Mouse (Mus musculus): ENCODE results near the gene Maml1. TPM values are rescaled to one million over a fixed set of nuclear protein-coding genes. Genes with fewer than 3 reads are reported as not detected.

Gene Maml1
- polyA plus RNA-seq, 2 experiments from 2014 or later: 3.9 to 6.4 TPM

DNA sequence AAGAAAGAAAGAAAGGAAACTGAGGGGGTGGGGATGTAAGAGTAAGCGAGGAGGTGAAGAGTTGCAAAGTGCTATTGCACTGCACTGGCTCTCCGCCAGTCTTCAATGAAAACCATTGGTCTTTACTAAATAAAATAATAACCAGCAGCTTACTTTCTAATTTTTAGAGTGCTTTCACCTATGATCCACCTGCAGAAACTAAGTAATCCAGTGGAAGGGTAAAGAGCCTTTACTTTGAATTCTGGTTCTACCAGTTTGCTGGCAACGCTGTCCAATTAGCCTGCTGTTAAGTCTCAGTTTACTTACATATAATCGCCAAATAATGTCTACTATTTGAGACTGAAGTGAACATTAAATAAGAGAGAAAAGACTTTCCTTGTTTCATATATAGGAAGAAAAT, 13.1 kb downstream of the Maml1 start:
- no peak for ATAC-seq

DNA sequence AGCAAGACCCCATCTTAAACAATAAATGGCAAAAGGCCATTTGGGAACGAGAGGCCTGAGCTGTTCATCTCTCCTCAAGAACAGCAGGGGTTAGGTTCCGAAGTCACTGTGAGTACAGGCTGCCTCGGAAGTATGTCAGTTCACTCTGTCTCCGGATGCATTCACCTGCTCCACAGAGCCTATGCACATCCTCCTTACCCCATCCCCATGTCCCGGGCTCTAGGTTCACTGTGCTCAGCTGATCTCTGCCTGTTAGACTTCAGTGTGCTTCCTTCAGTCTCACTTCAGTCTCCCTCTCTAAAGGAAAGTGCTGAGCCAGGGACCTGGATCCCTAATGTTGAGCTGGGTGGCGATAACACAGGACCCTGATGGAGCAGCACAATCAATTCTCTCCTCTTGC, 14.4 kb downstream of the Maml1 start:
- ATAC-seq: no peak

DNA sequence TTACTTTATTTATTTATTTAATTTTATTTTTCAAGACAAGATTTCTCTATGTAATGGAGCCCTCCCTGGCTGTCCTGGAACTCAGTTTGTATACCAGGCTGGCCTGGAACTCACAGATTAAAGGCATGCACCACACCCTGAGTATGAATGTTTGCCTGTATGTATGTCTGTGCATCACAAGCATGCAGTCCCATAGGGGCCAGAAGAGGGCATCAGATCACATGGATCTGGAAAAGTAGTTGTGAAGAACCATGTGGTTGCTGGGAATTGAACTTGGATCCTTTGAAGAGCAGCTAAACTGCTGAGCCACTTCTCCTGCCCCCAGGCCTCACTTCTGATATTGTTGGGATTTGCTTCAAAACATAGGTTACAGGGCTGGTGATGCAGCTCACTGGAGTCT, 15.1 kb downstream of the Maml1 start:
- no peak for ATAC-seq

DNA sequence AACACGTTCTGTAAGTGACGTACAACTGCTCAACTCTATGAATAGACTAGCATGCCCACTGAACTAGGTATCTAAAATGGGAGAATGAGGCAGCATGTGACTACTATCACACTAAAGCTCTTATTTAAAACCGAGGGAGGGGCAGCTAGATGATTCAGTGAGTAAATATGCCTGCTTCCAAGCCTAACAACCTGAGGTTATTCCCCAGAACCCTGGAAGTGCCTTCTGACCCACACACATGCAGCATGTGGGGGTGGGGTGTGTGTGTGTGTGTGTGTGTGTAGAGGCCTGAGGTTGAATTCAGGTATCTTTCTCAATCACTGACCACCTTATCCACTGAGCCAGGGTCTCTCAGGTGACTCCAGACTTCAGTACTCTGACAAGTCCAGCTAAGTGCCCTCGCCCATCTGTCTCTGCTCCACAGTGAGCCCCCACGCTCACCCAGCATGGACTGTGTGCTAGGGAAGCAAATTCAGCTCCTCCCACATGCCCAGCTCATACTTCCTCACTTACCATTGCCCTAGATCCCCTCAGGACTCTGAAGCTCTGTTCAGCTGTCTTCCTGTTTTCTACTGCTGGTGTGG, 16.5 kb downstream of the Maml1 start:
- ATAC-seq: no peak

DNA sequence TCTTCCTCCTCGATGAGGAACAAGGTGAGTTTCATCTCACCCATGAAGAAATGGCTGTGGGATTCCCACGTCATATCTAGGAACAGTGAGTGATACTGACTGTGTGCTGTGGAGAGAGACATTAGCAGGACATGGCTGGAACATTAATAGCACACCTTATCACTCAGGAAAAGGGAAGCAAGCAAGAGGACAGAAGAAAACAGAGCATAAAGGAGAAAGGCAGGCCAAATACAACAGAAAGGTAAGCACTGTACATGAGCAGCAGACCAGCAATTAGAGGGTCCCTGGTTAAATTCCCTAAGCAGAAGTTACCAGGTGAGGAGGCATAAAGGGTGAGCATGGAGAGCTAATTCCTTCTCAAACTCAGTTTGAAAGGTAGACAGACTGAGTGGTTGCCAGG, 17.0 kb downstream of the Maml1 start:
- no peak for ATAC-seq

DNA sequence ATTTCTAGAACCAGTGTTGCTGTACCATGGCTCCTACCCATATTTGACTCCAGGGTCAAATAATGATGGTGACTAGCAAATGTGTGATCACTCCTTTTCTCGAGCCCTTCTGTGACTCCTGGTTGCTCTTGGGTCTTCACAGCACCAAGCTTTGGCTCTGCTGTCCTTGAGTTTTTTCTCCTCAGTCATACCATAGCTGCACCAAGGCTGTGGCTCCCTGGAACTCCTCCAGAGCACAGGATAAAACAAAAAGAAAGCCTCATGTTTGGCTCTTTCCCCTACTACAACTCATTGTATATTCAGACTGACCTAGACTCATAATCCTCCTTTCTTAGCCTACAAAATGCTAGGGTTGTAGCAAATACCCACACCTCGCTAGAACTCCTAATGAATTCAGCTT, 19.3 kb downstream of the Maml1 start:
- no peak for ATAC-seq

DNA sequence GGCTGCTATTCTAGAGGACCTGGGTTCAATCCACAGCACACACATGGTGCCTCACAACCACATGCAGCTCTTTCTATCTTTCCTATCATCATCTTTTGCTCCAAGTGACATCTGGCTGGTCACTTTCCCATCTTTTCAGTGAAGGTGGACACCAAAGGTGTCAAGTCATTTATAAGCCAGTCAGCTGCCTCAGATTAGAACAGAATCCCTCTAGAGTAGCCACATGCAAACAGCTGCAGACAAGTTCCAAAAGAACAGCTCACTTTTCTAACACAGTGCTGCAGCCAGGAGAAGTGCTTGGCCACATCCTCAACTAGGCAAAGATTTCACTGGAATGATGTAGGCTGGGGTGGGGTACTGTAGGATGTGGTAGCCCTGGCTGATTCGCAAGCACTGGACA, 22.2 kb downstream of the Maml1 start:
- no peak for ATAC-seq

DNA sequence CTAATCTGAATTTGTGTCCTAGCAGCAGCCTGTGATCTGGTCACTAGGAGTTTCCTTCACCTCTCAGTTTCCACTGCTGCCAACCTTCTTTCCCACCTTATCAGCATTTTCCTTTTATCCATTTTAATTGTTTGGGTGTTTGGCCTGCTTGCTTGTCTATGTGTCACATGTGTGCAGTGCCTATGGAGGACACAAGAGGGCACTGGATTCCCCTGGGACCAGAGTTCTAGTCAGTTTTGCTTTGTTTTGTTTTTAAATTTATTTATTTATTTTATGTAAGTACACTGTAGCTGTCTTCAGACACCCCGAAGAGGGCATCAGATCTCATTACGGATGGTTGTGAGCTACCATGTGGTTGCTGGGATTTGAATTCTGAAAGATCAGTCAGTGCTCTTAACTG, 22.9 kb downstream of the Maml1 start:
- no peak for ATAC-seq

DNA sequence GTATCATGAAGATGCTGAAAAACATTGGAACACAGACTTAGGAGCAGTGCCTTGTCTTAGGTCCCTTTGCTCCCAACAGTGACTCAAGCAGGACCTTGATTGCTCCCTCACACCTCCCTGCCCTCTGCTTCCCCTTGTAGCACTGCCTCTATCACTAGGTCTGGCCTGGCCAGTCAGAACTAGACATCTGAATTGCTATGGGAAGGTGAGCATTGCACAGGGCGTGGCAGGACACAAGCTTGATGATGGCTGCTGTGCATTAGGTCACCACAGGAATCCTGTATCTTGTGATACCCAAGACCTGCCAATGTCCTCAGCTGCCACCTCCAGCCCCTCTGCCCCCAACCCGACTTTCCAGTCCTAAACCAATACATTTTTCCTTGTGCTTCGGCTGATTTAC, 25.1 kb downstream of the Maml1 start:
- ATAC-seq: no peak

DNA sequence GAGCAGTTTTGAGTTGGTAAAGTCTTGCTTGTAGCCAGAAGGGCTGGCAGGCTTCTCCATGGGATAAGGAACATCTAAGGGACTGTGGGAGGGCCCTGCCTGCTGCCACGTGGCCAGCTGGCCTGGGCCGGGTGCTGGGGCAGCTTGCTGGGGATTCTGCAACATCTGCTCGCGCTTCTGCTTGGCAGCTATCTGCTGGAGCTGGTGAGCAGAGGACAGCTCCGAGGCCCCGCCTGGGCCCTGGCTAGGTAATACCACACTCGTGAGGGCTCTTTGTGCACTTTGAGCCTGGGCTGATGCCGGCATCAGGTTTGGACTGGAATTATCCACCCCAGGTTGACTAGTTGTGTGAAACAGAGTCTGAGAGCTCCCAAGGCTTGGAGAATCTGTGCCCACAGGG, 26.2 kb downstream of the Maml1 start:
- no peak for ATAC-seq

DNA sequence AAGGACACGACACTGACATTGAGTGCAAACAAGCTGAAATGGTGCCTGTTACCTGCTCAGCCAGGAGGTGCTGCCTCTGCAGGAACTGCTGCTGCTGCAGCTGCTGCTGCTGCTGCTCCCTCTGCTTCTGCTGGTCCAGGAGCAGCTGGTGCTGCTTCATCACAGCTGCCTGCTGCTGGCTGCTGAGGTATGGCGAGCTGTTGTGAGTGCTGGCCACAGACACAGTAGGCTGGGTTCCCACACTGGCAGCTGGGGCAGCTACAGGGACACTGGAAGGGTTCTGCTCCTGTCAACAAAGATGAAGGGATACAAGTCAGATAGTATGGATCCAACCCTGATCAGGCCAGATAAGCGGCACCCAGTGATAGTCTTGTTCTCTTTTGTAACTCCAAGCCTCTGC, 28.9 kb downstream of the Maml1 start:
- ATAC-seq: no peak

DNA sequence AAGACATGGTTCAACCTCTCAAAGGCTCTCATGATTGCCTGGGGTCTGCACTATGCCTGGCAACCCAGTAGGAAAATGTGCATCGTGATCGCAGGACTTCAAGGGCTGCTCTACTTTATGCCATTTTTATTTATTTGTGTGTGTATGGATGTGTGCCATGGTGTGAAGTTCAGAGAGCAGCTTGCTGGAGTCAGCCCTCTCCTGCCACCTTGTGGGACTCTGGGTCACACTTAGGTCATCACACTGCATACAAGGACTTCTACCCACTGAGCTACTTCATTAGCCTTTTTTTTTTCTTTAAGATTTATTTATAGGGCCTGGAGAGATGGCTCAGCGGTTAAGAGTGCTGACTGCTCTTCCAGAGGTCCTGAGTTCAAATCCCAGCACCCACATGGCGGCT, 30.1 kb downstream of the Maml1 start:
- ATAC-seq: no peak

DNA sequence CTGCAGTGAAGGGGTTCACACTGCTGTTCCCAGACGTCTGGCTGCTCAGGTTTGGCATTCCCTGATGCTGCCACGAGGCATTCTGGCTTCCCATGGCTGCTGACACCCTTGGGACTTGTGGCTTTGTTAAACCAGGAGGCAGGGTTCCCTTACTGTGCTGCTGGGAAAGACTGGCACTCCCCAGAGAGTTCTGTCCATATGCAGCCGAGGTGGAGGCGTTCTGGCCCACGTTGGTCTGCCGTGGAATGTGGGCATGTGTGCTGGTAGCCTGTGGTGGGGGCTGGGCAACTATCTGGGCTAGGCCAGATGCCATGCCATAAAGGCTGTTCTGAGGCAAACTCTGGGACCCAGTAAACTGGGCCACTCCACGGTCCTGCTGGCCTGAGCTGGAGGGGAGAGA, 33.8 kb downstream of the Maml1 start:
- no peak for ATAC-seq

DNA sequence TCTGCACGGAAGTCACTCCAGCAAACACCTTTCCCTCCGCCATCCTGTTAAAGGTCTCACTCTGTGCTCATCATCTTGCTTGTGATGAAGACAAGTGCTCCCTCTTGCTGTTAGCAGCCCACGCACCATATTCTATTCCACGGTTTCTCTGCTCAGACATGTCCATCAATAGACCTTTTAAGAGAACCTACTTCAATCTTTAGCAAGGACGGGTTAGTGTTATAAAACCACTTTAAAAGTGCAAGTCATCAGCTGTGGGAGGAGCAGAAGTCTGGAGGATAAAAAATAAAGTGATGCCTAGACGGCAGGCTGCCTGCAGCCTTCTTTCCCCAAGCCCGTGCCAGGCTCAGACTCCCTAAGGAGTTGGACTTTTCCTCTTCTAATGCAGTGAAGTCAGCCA, 35.5 kb downstream of the Maml1 start:
- no peak for ATAC-seq

DNA sequence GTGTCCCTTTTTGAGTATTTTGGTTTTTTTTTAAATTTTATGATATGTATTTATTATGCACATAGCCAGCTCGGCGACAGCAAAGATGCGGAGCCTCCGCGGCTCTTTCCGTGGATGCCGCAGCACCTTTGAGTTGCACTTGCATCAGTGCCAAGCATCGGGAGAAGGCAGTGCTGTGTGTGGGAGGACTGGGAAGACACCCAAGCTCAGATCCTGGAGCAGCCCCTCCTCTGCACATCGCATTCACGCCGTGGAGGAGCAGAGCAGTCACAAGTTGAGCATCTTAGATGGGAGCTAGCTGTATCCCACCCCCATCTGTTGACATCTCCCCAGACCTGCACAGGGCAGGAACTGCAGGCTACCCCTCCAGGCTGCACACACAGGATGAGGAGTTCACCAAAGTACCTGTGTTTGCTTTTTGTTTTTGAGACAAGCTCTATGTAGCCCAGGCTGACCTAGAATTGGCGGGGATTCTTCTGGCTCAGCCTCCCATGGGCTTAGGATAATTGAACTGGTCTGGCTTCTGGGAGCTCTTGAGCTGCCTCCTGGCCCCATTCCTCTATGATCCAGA, 38.0 kb downstream of the Maml1 start:
- no peak for ATAC-seq

DNA sequence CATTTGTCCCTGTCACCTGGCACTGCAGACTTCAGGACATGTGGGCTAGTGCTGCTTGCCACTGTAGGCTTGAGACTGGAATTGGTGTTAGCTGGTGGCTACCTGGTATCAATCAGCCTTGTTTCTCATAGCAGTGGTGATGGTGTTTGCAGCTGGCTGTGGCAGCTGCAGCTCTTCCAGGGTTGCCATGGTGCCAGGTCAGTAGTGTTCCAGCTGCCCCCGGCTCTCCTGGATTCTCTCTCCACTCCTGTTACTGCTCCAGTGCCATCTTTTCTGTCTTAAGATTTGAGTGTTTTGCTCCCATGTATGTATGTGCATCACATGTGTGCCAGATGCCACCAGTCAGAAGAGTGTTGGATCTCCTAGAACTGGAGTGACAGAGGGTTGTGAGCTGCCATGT, 38.7 kb downstream of the Maml1 start:
- no peak for ATAC-seq

DNA sequence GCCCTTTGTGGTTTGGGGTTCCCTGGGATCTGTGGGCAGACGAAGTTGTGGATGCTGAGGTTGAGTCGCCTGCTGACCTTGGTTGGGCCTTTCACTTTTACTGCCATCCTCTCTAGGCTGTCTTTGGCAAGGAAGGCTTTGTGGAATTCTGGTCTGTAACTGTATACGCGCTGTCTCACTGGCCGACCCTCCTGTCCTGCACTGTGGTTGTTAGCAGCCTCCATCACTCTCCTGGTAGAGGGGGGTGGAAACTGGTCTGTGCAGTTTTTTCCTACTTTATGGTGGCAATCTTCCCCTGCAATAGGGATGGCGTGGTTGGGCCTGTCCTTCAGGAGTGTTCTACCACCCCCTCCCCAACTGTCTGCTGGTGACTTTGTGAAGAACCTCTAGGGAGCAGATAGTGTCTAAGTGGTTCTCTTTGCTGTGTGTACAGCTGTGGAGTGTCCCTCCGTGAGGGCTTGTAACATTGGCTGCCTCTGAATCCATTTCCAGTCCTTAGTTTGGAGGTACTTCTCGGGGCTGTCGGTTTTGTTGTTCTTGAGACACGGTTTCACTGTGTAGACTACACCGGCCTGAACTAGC, 39.3 kb downstream of the Maml1 start:
- ATAC-seq: no peak

DNA sequence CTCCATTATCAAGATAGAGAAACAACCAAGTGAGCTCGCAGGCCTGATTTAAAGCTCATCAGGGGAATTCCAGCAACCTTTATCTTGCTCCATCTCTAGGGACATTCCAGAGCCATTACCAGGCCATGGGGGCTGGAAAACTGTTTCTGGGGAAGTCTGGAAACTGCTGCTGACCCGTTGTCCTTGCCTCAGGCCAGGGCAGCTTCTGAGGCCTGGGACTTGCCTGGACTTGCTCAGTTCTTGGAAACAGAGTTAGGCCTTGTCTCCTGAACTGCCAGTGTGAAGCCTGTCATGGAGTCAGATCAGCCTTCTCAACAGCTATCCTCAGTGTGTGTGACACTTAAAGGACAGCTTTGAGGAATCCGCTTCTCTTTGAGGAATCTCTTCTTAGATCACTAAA, 39.9 kb downstream of the Maml1 start:
- no peak for ATAC-seq

DNA sequence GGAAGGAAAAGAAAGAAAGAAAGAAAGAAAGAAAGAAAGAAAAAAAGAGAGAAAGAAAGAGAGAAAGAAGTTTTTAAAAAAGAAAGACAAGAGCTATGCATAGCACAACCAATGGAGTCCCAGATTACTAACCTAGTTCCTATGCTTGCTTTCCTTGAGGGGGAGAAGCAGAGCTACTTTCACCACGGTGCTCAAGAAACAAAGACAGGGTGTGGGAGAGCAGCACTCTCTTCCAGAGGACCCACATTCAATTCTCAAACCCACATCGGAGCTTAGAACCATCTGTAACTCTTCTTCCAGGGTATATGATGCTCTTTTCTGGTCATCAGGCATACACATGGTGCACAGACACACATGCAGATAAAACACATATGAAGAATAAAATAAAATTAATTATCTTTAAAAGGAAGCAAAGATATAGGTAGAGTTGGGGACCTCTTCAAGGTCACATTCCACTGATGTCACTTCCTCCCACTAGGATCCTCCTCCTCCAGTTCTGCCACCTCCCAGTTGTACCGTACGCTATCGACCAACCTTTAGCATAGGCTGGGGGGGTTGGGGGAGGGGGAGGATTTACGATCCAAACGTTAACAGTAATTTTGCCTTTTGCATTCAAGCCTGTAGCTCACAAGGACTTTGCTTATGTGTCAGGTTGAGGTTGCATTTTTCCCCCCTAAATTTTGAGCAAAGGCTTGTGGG, 43.5 kb downstream of the Maml1 start:
- ATAC-seq: no peak

DNA sequence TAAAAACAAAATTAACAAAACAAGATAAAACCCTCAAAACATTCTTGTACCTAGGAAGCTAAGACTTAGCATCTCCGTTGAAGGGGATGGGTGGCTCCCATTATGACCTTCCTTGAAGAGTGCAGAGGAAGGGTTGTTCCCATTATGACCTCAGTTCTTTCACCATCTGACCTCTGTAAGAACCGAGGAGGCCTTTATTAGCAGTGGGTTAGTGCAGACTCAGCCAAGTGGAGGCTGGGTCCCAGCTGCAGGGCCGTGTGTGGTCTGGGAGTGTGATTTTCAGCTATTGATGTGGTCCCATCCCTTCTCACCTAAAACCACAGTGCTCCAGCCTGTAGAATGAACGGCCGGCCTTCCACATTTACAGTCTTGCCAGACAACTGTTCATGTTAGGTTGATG, 46.8 kb downstream of the Maml1 start:
- ATAC-seq: no peak

DNA sequence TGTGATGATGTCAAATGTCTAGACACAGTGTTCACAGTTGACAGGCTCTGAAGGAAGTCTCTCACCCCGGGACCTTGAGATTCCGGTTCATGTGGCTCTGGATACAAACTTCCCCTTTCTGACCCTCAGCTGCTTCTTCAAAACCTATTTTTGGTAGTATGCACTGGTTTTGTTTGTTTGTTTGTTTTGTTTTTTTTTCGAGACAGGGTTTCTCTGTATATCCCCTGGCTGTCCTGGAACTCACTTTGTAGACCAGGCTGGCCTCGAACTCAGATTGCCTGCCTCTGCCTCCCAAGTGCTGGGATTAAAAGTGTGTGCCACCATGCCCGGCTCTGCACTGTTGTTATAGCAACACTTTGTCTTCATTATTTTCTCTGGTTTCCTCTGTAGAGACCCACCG, 48.2 kb downstream of the Maml1 start:
- ATAC-seq: no peak

DNA sequence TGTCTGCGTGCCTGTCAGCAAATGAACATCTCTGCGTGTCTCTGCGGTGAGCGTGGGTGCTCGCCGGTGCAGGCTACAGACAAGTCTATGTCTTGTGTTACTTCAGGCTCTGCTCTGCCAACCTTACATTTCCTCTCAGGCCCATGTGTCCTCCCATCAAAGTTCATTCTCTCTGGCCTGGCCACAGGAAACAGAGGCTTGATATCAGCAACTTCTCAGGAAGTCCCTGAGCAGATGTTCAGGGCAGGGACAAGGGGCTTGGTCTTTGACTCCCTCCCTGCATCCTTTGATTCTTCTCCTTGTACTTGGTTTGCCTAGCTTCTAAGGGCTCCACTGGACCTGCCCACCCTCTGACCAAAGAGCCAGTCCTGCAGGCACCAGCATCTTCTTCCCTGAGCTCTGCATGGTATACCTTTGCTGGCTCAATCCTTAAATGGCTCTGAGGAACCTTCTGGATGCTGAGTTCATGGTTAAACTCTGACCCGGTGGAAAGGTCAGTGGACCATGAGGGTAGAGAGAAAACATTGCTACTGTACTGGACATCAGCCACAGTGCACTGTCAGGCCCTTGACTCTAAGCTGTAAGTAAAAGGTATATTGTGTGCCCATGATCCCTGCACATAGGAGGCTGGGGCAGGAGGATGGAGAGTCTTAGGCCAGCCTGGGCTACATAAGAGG, 51.7 kb downstream of the Maml1 start:
- no peak for ATAC-seq
